Mouse (Mus musculus): ENCODE measurements around the gene Rpap3.

Rpap3 gene

GRCm38 (mm10) chr15:97705211-97706050 is at the start of gene Rpap3:
Rpap3 (minus strand) TSS chr15:97705825.
- peak; percentile 87 to 90 for DNase-seq

GRCm38 (mm10) chr15:97755361-97755760 is 49.7 kb upstream of the Rpap3 start:
- no peak for DNase-seq

- DNase-seq, result no peak
These were observed 48.9 kb upstream of the Rpap3 start for GRCm38 (mm10) chr15:97754476-97754875.

- no peak for DNase-seq
These were observed 46.9 kb upstream of the Rpap3 start for GRCm38 (mm10) chr15:97752491-97752890.

- DNase-seq, result no peak
These were observed 46.1 kb upstream of the Rpap3 start for GRCm38 (mm10) chr15:97751676-97752075.

DNA sequence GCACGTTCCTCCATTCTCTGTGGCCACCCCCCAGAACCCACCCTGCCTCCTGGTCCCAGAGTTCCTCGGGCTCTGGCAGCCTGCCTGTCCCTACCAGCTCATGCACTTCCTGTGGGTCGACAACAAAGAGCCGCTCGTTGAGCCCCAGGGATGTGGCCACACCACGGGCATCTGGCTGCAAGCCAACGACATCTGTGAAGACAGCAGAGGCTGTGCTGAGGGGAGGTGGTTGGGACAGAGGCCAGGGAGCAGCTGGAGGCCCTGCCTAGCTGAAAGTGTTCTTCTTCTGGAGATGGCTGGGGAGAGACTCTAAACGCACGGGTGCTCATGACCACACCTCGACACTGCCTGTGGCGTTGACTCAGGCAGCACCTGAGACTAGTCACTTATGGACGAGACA is 45.1 kb upstream of the Rpap3 start:
- peak; percentile 79 to 89 for DNase-seq

DNA sequence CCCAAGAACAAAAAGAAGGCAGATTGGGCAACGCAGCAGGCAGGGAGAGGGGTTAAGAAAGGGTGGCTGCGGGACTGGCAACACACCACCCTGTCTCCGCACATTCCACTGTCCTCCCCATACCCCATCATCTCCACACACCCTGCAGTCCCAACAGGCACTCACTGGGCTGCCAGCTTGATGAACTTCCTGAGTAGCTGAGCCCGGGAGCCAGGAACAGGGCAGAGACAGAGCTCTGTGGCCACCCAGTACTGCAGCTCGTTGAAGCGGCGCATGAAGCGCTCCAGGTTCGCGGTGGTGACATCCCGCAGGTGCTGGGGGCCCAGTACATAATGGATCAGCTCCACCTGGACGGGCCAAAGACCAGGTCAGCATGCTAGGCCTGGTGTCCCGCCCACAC is 44.2 kb upstream of the Rpap3 start:
- DNase-seq, result no peak

- DNase-seq, result no peak
These were observed 43.8 kb upstream of the Rpap3 start for GRCm38 (mm10) chr15:97749397-97749796.

GRCm38 (mm10) chr15:97748964-97749363 is 43.3 kb upstream of the Rpap3 start:
- no peak for DNase-seq

DNA sequence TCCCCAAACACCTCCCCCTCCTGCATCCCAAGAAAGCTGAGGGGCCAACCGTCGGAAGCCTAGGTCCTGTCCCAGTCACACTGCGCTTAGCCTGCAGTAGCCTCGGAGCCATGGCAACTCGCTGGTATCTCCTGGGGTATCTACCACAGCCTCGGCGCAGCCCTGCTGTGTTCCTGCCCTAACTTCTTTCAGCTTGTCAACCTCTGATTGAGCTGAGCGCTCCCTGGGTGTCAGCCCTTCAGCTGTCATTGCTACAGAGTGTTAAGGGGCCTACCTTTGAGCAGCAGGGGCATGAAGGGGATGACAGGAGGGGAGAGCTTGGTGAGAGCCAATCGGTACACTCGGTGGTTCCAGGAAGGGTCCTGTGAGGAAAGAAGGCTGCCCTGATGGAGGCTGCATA is 42.7 kb upstream of the Rpap3 start:
- no peak for DNase-seq

GRCm38 (mm10) chr15:97747486-97747885 is 41.9 kb upstream of the Rpap3 start:
- no peak for DNase-seq

DNA sequence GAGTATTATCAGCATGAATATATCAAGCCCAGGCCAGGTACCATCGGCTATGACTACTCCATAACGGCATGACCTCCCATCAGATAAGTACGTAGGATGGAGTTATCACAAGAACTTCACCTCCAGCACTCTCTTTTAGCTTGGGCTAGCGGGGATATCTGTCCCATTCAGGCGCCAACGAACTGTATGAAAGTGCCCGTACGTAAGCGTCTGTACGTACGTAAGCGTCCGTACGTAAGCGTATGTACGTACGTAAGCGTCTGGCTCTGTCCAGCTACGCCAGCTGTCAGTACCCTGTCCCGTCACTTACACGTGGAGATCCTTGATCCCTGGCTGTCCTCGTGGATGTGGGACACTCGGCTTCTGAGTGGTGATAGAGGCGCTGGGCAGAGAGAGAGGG is 41.1 kb upstream of the Rpap3 start:
- DNase-seq, result no peak

- DNase-seq, result no peak
These were observed 40.7 kb upstream of the Rpap3 start for GRCm38 (mm10) chr15:97746278-97746677.

- DNase-seq, result no peak
These were observed 39.7 kb upstream of the Rpap3 start for GRCm38 (mm10) chr15:97745331-97745730.

GRCm38 (mm10) chr15:97744930-97745329 is 39.3 kb upstream of the Rpap3 start:
- no peak for DNase-seq

DNA sequence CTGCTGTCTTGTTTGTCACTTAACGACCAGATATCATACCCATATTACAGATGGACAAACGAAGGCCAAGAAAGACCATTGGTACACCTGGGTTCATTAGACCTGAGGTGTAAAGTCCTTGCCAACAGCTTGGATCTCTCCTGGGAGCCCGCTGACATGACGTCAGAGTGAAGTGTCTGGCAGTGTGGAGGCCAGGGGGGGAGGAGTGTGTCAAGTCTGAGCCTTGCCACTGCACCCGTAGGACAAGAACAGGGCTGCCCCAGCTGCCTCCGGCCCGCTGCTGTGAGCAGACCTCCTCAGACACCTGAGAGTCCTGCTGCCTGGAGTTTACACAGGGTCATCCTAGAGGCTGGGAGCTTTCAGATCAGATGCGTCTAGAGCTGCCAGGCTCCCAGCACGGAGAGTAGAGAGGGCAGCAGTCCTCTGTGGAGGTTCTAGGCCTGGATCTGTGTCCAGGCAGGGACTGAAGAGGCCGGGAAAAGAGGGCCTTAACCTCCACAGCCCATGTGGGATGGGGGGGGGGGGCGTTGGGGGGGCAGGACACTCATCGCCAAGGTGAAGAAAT is 38.4 kb upstream of the Rpap3 start:
- DNase-seq, result no peak

DNA sequence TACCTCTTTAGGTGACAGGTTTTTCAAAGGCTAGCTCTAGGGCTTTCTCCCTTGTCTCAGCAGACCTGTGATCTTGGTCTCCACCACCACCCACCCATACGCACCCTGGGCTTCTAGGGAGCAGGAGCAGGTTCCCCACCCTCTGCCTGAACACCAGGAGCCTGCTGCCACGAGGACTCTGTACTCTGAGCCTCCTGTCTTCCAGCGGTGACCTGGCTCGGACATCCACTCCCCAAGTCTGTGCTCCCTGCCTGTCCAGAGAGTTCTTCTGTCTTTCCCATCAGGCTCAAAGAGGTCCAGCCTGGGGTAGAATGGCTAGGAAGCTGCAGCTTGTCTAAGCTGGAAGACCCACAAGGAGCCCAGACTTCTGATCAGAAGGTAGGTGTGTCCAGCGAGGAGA is 37.6 kb upstream of the Rpap3 start:
- no peak for DNase-seq

DNA sequence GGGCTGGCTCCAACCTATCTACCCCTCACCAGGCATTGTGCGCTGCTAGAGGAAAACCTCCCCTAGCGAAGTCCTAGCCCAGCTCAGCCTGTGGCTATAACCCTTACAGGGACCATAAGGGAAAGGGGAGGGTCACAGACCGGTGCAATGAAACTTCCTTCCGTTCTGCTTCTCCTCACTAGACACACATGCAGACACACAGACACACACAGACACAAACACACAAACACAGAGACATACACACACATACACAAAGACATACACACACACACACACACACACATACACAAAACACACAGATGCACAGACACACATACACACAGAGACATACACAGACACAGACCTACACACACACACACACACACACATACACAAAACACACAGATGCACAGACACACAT is 37.0 kb upstream of the Rpap3 start:
- DNase-seq, result no peak

DNA sequence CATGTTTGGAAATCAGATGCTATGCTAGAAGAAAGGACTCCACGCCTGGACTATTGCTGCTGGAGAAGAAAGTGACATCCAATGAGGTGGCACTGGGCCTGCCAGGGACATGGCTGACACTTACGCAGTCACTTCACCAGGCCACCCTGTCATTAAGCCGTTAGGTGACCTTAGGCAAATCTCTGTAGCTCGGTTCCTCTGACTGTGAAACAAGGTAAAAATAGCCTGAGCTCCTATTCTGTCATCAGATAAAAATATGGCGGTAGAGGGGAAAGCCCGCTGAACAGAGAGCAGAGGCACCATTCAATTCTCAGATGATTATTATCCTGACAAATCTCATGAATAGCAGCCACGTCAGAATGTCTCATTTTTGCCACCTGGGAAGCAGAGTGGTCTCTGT is 36.4 kb upstream of the Rpap3 start:
- DNase-seq, result no peak

GRCm38 (mm10) chr15:97741662-97742061 is 36.0 kb upstream of the Rpap3 start:
- no peak for DNase-seq

GRCm38 (mm10) chr15:97740283-97740732 is 34.7 kb upstream of the Rpap3 start:
- no peak for DNase-seq

DNA sequence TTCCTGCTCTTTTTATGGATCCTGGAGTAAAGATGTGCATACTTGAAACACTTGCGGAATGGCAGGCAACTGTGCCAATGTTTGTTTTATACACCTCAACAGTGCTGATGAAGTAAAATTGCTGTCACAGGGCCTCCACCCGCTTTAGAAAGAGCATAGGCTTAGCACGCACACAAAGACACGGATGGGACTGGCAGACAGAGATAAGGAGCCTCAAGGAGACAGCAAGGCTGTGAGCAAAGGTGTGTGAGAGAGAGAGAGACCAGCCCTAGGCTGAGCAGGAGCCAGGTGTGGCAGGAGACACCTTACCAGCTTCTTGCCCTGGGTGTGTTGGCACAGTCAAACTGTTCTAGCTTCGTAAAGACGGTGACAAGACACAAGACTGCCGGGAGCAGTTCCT is 33.3 kb upstream of the Rpap3 start:
- no peak for DNase-seq

GRCm38 (mm10) chr15:97731988-97732387 is 26.4 kb upstream of the Rpap3 start:
- no peak for DNase-seq

DNA sequence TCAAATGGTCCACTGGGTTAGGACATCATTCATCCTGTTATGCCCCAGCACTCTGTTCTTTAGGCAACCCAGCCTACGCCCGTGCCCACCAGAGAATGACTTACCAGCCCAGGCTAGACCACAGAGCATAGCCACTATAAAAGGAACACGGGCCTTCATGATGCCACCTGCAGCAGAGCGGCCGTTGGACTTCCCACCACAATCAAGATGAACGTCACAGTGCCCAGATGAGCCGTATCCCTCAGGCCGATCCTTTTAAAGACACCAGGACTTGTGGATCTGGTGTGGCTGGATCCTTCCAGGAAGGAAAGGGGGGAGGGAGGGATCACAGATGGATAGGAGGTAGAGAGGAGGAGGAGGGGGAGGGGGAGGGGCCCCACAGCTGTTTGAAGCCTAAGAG is 25.5 kb upstream of the Rpap3 start, which contains the start of gene Endou:
Gene Endou (minus strand): TSS at position 229 of the 400 bp plus-strand sequence.
- DNase-seq, result no peak
